Mouse (Mus musculus) small intestine, adult 2 months (tissue): ENCODE results near the gene Nkx2-9.

Experiments used
- CTCF ChIP-seq: fragments of 200-500 bp; IDR thresholded peaks from 2 replicates; pipeline ENCODE4 v1.5.1; 2012; ENCODE audit warnings: low read depth, mild to moderate bottlenecking, control low read depth, inconsistent platforms, low read length, moderate library complexity, mixed read lengths; ENCODE audit not compliant: insufficient replicate concordance, insufficient read length; ENCODE audit errors: extremely low read depth
- POLR2A ChIP-seq: fragments of 200-500 bp; IDR thresholded peaks from 2 replicates; pipeline ENCODE4 v1.6.1; 2012; ENCODE audit warnings: low read depth, mild to moderate bottlenecking, control low read depth, inconsistent platforms, low read length, moderate library complexity

GRCm38 (mm10) chr12:56637181-56637566, 24.1 kb upstream of the Nkx2-9 start:
- TF ChIP-seq CTCF (no peak), POLR2A (no peak)
